Mouse (Mus musculus) thymus, adult 2 months (tissue): ENCODE measurements around the gene Fgfr1op2. TPM values are rescaled to one million over a fixed set of nuclear protein-coding genes. Genes with fewer than 3 reads are reported as not detected.
"Not testable (repeated sequence)": the region's sequence is repeated elsewhere in the genome, so short reads cannot be mapped to it uniquely, and the experiment has no call there.

ENCODE experiments used
- DNase-seq: peaks from one replicate; pipeline ENCODE4 v3.0.0; 2021
- H3K27ac ChIP-seq: fragments of 200-500 bp; 2 replicates; pipeline ENCODE4 v1.5.1; 2012; ENCODE audit warnings: low read length, control low read depth; ENCODE audit not compliant: control insufficient read depth, insufficient read depth
- H3K27me3 ChIP-seq: fragments of 200-500 bp; 2 replicates; pipeline ENCODE4 v1.6.1; 2012; ENCODE audit warnings: mild to moderate bottlenecking, low read length, moderate library complexity, mixed read lengths; ENCODE audit not compliant: control insufficient read depth, insufficient read depth
- H3K36me3 ChIP-seq: fragments of 200-500 bp; 2 replicates; pipeline ENCODE4 v1.6.1; 2012; ENCODE audit warnings: mild to moderate bottlenecking, low read length, moderate library complexity; ENCODE audit not compliant: control insufficient read depth, insufficient read depth
- H3K4me1 ChIP-seq: fragments of 200-500 bp; replicated peaks from 2 replicates; pipeline ENCODE4 v1.6.1; 2012; ENCODE audit warnings: low read length; ENCODE audit not compliant: control insufficient read depth, insufficient read depth
- H3K4me3 ChIP-seq: fragments of 200-500 bp; 2 replicates; pipeline ENCODE4 v1.5.1; 2012; ENCODE audit warnings: mild to moderate bottlenecking, low read length, control low read depth, moderate library complexity; ENCODE audit not compliant: control insufficient read depth, insufficient read depth
- CTCF ChIP-seq: fragments of 200-500 bp; IDR thresholded peaks from 2 replicates; pipeline ENCODE4 v1.5.1; 2012; ENCODE audit warnings: mild to moderate bottlenecking, control low read depth, low read length, moderate library complexity, borderline replicate concordance; ENCODE audit not compliant: control insufficient read depth, poor library complexity, insufficient read depth; ENCODE audit errors: extremely low read depth
- POLR2A ChIP-seq: fragments of 200-500 bp; IDR thresholded peaks from 2 replicates; pipeline ENCODE4 v1.6.1; 2012; ENCODE audit warnings: mild to moderate bottlenecking, low read length, control low read depth, moderate library complexity; ENCODE audit not compliant: control insufficient read depth, poor library complexity, insufficient read depth; ENCODE audit errors: extremely low read depth
- WGBS: fragments of 180-500 bp; shearing (Covaris S2); methylation state at CpG from one replicate; pipeline ENCODE4 v1.1.7; 2018; 5-methylcytosine and 5-hydroxymethylcytosine counted together
- polyA plus RNA-seq: library from polyadenylated mRNA; depleted of rRNA; stranded (reverse); fragments of >200 nt; gene quantifications from 2 replicates; pipeline ENCODE4 v1.2.3, GENCODE M21; 2012

The Fgfr1op2 gene
- polyA plus RNA-seq, 1 experiment: 156 TPM

DNA sequence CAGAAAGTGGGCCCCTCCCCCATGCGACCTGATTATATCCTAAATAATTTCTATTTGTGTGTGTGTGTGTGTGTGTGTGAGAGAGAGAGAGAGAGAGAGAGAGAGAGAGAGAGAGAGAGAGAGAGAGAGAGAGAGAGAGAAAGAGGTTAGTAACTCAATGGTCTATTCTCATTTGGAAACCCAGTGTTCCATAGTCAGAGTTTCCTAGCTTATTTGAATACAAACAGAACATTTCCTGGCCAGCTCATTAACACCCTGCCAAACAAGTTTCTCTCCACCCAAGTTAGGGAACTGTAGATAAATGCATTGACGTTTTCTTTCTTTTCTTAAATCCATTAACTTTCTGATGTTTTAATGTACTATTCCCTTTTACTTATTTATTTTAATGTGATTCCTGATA, 38.9 kb upstream of the Fgfr1op2 start:
- no peak overlapping the region for H3K4me3 ChIP-seq
- no peak for TF ChIP-seq POLR2A
- TF ChIP-seq CTCF: no peak
- H3K27me3 ChIP-seq: no peaks in the 10 kb centered on the region
- no peak overlapping the region for H3K27ac ChIP-seq
- DNase-seq: no peak
- WGBS: 79% methylated on average over 2 of the region's 2 CpGs
- H3K36me3 ChIP-seq: no peaks in the 10 kb centered on the region
- H3K4me1 ChIP-seq: no peaks in the 10 kb centered on the region

DNA sequence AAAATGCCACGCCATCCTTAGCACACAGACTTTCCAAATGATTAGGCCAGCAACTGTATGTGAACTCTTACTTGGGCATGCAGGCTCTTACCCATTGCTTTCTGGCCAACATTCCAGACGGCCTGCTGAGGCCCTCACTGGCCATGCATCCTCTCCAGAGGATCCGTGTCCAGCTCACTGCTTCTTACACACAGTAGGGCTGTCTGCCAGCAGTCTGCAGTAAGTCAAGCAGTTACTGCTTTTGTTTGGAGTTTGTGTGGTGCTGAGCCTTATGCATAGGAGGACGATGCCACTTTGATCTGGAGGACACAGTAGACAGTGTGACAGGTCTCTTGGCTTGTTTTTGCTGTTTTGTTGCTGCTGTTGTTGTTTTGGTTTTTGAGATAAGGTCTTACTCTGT, 38.3 kb upstream of the Fgfr1op2 start:
- H3K36me3 ChIP-seq: no peaks in the 10 kb centered on the region
- TF ChIP-seq CTCF: no peak
- no peak for TF ChIP-seq POLR2A
- DNase-seq: no peak
- H3K27ac ChIP-seq: no peak overlapping the region
- WGBS: 91% methylated on average over 4 of the region's 4 CpGs
- H3K4me3 ChIP-seq: no peak overlapping the region
- no peaks in the 10 kb centered on the region for H3K4me1 ChIP-seq
- no peaks in the 10 kb centered on the region for H3K27me3 ChIP-seq

DNA sequence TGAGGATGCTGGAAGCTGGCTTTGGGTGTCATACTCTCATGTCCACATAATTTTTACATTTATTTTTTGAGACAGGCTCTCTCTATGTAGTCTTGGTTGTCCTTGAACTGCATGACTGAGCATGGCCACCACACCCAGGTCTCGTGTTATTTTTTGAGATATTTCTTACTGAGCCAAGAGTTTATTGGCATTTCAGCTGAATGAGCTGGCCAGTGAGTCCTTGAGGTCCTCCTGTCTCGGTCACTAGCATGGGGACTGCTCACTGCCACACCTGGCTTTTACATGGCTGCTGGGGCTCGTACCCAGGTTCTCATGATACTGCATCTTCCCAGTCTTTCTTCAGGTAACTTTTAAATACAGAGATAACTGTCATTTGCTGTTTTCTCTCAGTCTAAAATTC, 36.6 kb upstream of the Fgfr1op2 start:
- TF ChIP-seq POLR2A: no peak
- no peak for TF ChIP-seq CTCF
- DNase-seq: no peak
- no peaks in the 10 kb centered on the region for H3K27me3 ChIP-seq
- no peak overlapping the region for H3K27ac ChIP-seq
- H3K36me3 ChIP-seq: no peaks in the 10 kb centered on the region
- WGBS: 96% methylated on average over 3 of the region's 3 CpGs
- H3K4me3 ChIP-seq: no peak overlapping the region
- H3K4me1 ChIP-seq: no peaks in the 10 kb centered on the region

DNA sequence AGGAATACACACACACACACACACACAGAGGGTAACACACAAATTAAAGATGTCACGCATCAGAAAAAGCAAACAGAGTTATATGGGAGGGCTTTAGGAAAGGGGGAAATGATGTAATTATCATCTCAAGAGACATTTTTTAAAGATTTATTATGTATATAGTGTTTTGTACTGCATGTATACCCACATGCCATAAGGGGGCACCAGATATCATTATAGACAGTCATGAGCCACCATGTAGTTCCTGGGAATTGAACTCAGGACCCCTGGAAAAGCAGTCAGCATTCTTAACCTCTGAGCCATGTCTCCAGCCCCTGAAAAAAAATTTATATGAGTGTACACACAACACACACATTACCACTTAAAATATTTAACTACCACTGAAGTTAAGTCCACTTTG, 32.4 kb upstream of the Fgfr1op2 start:
- no peaks in the 10 kb centered on the region for H3K4me1 ChIP-seq
- H3K27ac ChIP-seq: no peak overlapping the region
- H3K36me3 ChIP-seq: peaks cover 23% of the 10 kb centered on the region
- H3K27me3 ChIP-seq: no peaks in the 10 kb centered on the region
- TF ChIP-seq POLR2A: no peak
- no peak for TF ChIP-seq CTCF
- no peak for DNase-seq
- H3K4me3 ChIP-seq: no peak overlapping the region
- WGBS: 91% methylated on average over 1 of the region's 1 CpGs

DNA sequence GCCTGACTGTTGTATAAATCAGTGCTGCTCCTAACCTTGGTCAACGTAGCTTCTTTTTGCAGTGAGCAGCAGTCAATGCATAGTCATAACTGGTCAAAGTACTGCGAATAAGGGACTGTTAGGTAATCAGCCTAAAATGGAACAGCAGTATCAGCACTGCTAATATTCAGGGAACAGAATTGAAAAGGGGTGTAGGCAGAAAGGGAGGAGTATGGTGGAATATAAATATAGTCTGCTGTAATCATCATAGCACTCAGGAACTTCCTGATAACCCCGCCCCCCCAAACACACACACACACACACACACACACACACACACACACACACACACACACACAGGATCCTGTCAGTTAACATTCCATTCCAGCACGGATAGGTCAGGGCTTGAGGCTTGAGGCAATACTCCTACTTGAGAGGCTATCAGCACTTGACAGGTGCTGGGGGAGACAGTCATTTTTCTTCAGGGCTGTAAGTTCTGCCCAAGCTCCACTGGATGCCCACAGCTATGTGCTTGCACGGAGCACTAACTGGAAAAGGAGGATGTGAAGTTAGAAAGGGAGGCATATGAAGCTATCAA, 31.6 kb upstream of the Fgfr1op2 start:
- Histone ChIP-seq H3K27me3 (no peaks in the 10 kb centered on the region), H3K36me3 (peaks cover 30% of the 10 kb centered on the region), H3K4me3 (no peak overlapping the region), H3K27ac (no peak overlapping the region), H3K4me1 (no peaks in the 10 kb centered on the region)
- DNase-seq: no peak
- TF ChIP-seq POLR2A (no peak), CTCF (no peak)
- WGBS: 93% methylated on average over 5 of the region's 5 CpGs

DNA sequence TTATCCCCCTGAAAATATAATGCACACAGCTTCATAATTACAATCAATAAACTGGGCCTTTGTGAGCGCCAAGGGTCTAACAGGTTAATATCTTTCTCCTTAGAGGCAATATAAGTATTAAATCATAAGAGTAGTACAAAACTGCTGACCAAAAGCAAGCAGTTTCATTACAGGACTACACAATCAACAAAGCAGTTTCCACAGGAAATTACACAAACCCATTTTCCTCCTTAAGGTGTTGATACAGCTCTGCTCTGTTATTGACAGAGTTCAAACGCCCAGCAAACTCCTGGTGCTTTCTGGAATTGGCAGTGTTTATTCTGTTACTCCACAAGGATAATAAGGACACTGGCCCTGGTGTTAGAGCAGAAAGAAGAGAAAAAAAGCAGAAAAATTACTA, 26.6 kb upstream of the Fgfr1op2 start:
- H3K27me3 ChIP-seq: no peaks in the 10 kb centered on the region
- no peaks in the 10 kb centered on the region for H3K4me1 ChIP-seq
- H3K36me3 ChIP-seq: peaks cover 78% of the 10 kb centered on the region
- no peak for DNase-seq
- WGBS: 94% methylated on average over 2 of the region's 2 CpGs
- no peak overlapping the region for H3K4me3 ChIP-seq
- no peak for TF ChIP-seq POLR2A
- H3K27ac ChIP-seq: no peak overlapping the region

DNA sequence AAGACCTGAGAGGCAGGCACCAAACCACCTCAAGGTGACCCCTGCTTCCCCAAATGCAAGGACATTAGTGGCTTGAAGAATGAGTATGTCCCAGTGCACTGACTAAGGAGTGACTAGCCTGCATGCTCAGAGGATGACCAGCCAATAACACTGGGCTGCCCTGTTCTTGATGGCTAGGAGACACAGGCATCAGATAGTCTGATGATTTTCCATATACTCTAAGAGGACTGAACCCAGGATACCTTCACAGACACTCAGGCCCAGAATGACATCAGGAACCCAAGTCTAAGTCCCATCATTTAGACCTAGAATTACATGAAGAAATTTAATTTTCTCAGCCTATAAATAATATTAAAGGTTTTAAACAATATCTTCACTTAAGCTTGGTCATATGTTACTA, 25.7 kb upstream of the Fgfr1op2 start:
- Histone ChIP-seq H3K4me3 (no peak overlapping the region), H3K27me3 (no peaks in the 10 kb centered on the region), H3K27ac (no peak overlapping the region), H3K36me3 (peaks cover 84% of the 10 kb centered on the region), H3K4me1 (no peaks in the 10 kb centered on the region)
- TF ChIP-seq POLR2A (no peak), CTCF (no peak)
- no peak for DNase-seq

DNA sequence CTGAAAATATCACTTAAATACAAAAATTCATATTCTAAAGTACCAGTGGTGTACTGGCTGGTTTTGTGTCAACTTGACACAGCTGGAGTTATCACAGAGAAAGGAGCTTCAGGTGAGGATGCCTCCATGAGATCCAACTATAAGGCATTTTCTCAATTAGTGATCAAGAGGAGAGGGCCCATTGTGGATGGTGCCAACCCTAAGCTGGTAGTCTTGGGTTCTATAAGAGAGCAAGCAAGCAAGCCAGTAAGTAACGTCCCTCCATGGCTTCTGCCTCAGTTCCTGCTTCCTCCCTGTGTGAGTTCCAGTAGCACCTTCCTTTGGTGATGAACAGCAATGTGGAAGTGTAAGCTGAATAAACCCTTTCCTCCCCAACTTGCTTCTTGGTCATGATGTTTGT, 14.5 kb upstream of the Fgfr1op2 start:
- DNase-seq, H3K27me3 ChIP-seq, H3K4me3 ChIP-seq, H3K27ac ChIP-seq, H3K4me1 ChIP-seq: not testable (repeated sequence)
- WGBS: 97% methylated on average over 1 of the region's 1 CpGs
- peaks cover 67% of the 10 kb centered on the region for H3K36me3 ChIP-seq
